Mouse (Mus musculus) forebrain, embryonic 11.5 days (tissue): Measurements from ENCODE around the gene Per1. TPM values are rescaled to one million over a fixed set of nuclear protein-coding genes. Genes with fewer than 3 reads are reported as not detected.

Experiments used
- ATAC-seq: fragments of 200-750 bp; cut with Nextera tagmentation; replicated peaks from 2 replicates; pipeline ENCODE4 v1.8.0; 2017; ENCODE audit warnings: moderate TSS enrichment; ENCODE audit not compliant: low FRiP score
- DNase-seq: peaks from one replicate; pipeline ENCODE4 v3.0.0-alpha.2; 2017; ENCODE audit warnings: low spot score
- H3K27ac ChIP-seq: fragments of 300-500 bp; sonication (generic); 2 replicates; pipeline ENCODE4 v1.5.1; 2014; ENCODE audit warnings: low read depth, low read length
- H3K27me3 ChIP-seq: fragments of 300-500 bp; sonication (generic); 2 replicates; pipeline ENCODE4 v1.6.1; 2014; ENCODE audit warnings: mild to moderate bottlenecking, low read length, mixed read lengths; ENCODE audit not compliant: control insufficient read depth, insufficient read depth
- H3K36me3 ChIP-seq: fragments of 300-500 bp; sonication (generic); 2 replicates; pipeline ENCODE4 v1.6.1; 2014; ENCODE audit warnings: mild to moderate bottlenecking, low read length, moderate library complexity, mixed read lengths; ENCODE audit not compliant: control insufficient read depth, insufficient read depth
- H3K4me1 ChIP-seq: fragments of 300-500 bp; sonication (generic); replicated peaks from 2 replicates; pipeline ENCODE4 v1.6.1; 2014; ENCODE audit warnings: low read length, mixed read lengths; ENCODE audit not compliant: control insufficient read depth, insufficient read depth
- H3K4me2 ChIP-seq: fragments of 300-500 bp; sonication (generic); 2 replicates; pipeline ENCODE4 v1.6.1; 2014; ENCODE audit warnings: low read depth, mild to moderate bottlenecking, low read length, moderate library complexity, mixed read lengths; ENCODE audit not compliant: severe bottlenecking
- H3K4me3 ChIP-seq: fragments of 300-500 bp; sonication (generic); 2 replicates; pipeline ENCODE4 v1.5.1; 2014; ENCODE audit warnings: low read depth, low read length
- H3K9ac ChIP-seq: fragments of 300-500 bp; sonication (generic); 2 replicates; pipeline ENCODE4 v1.6.1; 2014; ENCODE audit warnings: low read length
- H3K9me3 ChIP-seq: fragments of 300-500 bp; sonication (generic); 2 replicates; pipeline ENCODE4 v1.6.1; 2016; ENCODE audit warnings: low read length, mixed read lengths; ENCODE audit not compliant: control insufficient read depth
- whole genome bisulfite sequencing: fragments of 180-500 bp; shearing (Covaris S2); extraction: QIAGEN DNeasy Blood & Tissue Kit; methylation state at CpG from one replicate; pipeline ENCODE4 v1.1.7; 2014; 5-methylcytosine and 5-hydroxymethylcytosine counted together
- polyA plus RNA-seq: library from polyadenylated mRNA; unstranded; fragments of >200 nt; fragmentation: Nextera tagmentation; extraction: Ambion mirVana; gene quantifications from 2 replicates; pipeline ENCODE4 v1.2.1, GENCODE M21; 2014

The Per1 gene
- polyA plus RNA-seq, 1 experiment from 2014 or later = 8.2 TPM

- DNase-seq (peak; percentile 96), ATAC-seq (peak; percentile 4)
- peak overlapping the region; percentile 69 for H3K9ac ChIP-seq
- peaks cover 13% of the 10 kb centered on the region for H3K27me3 ChIP-seq
- H3K27ac ChIP-seq = no peak overlapping the region
- no peaks in the 10 kb centered on the region; the same call in 1 of the 2 replicates for H3K36me3 ChIP-seq
- WGBS = under 1% methylated on average over 29 of the region's 29 CpGs
- H3K9me3 ChIP-seq = no peaks in the 10 kb centered on the region
- H3K4me1 ChIP-seq = peaks cover 34% of the 10 kb centered on the region
- peak overlapping the region; percentile 96 for H3K4me2 ChIP-seq
- H3K4me3 ChIP-seq = peak overlapping the region; percentile 76
Observed at GRCm38 (mm10) chr11:69123056-69123692, 28.2 kb downstream of the Per1 start.

GRCm38 (mm10) chr11:69123693-69124497, 28.9 kb downstream of the Per1 start:
- DNase-seq (peak; percentile 97), ATAC-seq (peak; percentile 74)
- Histone ChIP-seq H3K9me3 (no peaks in the 10 kb centered on the region), H3K4me1 (peaks cover 32% of the 10 kb centered on the region), H3K9ac (peak overlapping the region; percentile 40), H3K4me3 (peak overlapping the region; percentile 76), H3K4me2 (peak overlapping the region; percentile 96), H3K36me3 (no peaks in the 10 kb centered on the region; the same call in 1 of the 2 replicates), H3K27ac (peak overlapping the region; percentile 66; the same call in 1 of the 2 replicates), H3K27me3 (peaks cover 13% of the 10 kb centered on the region)
- under 1% methylated on average over 31 of the region's 31 CpGs for WGBS

- Histone ChIP-seq H3K27ac (no peak overlapping the region), H3K9ac (no peak overlapping the region), H3K9me3 (no peaks in the 10 kb centered on the region), H3K27me3 (peaks cover 13% of the 10 kb centered on the region), H3K4me1 (peaks cover 28% of the 10 kb centered on the region), H3K4me3 (peak overlapping the region; percentile 76; the same call in 1 of the 2 replicates), H3K4me2 (no peak overlapping the region), H3K36me3 (no peaks in the 10 kb centered on the region; the same call in 1 of the 2 replicates)
- DNase-seq = peak; percentile 71
- 0% methylated on average over 3 of the region's 3 CpGs for WGBS
- peak; percentile 63 for ATAC-seq
Observed at GRCm38 (mm10) chr11:69124498-69124847, 29.5 kb downstream of the Per1 start.

- DNase-seq (peak; percentile 86), ATAC-seq (peak; percentile 45; the same call in 1 of the 2 replicates)
- peaks cover 9% of the 10 kb centered on the region for H3K27me3 ChIP-seq
- H3K4me3 ChIP-seq = peak overlapping the region; percentile 43
- no peak overlapping the region for H3K27ac ChIP-seq
- H3K36me3 ChIP-seq = no peaks in the 10 kb centered on the region; the same call in 1 of the 2 replicates
- H3K4me1 ChIP-seq = peaks cover 21% of the 10 kb centered on the region
- H3K9ac ChIP-seq = peak overlapping the region; percentile 55
- H3K9me3 ChIP-seq = no peaks in the 10 kb centered on the region
- H3K4me2 ChIP-seq = peak overlapping the region; percentile 63
- WGBS = under 1% methylated on average over 24 of the region's 24 CpGs
Observed at GRCm38 (mm10) chr11:69125041-69125851, 30.2 kb downstream of the Per1 start.

GRCm38 (mm10) chr11:69125852-69125918, 30.7 kb downstream of the Per1 start, which contains the start of gene Aloxe3:
Gene Aloxe3 (plus strand): TSS chr11:69125896.
- Histone ChIP-seq H3K27me3 (peaks cover 5% of the 10 kb centered on the region), H3K36me3 (no peaks in the 10 kb centered on the region), H3K4me2 (peak within 1 kb of the TSS; percentile 63), H3K27ac (no peak within 1 kb of the TSS), H3K9ac (peak within 1 kb of the TSS; percentile 55), H3K4me3 (peak within 1 kb of the TSS; percentile 43), H3K9me3 (no peaks in the 10 kb centered on the region), H3K4me1 (peaks cover 17% of the 10 kb centered on the region; the same call in 1 of the 2 replicates)
- WGBS = 2% methylated on average over 3 of the region's 3 CpGs
- ATAC-seq = no peak
- DNase-seq = no peak

GRCm38 (mm10) chr11:69125919-69126705, 31.1 kb downstream of the Per1 start:
- H3K27ac ChIP-seq = no peak overlapping the region
- H3K9ac ChIP-seq = peak overlapping the region; percentile 55
- H3K4me3 ChIP-seq = peak overlapping the region; percentile 43
- H3K36me3 ChIP-seq = no peaks in the 10 kb centered on the region
- DNase-seq (peak; percentile 56), ATAC-seq (no peak)
- peaks cover 3% of the 10 kb centered on the region; the same call in 1 of the 2 replicates for H3K27me3 ChIP-seq
- peak overlapping the region; percentile 63 for H3K4me2 ChIP-seq
- WGBS = 10% methylated on average over 20 of the region's 20 CpGs
- peaks cover 14% of the 10 kb centered on the region; the same call in 1 of the 2 replicates for H3K4me1 ChIP-seq
- H3K9me3 ChIP-seq = no peaks in the 10 kb centered on the region

- peak overlapping the region; percentile 63; the same call in 1 of the 2 replicates for H3K4me2 ChIP-seq
- no peak overlapping the region for H3K27ac ChIP-seq
- DNase-seq = no peak
- WGBS = 45% methylated on average over 2 of the region's 2 CpGs
- H3K9me3 ChIP-seq = no peaks in the 10 kb centered on the region
- H3K4me3 ChIP-seq = no peak overlapping the region
- H3K4me1 ChIP-seq = peaks cover 8% of the 10 kb centered on the region; the same call in 1 of the 2 replicates
- peaks cover 3% of the 10 kb centered on the region; the same call in 1 of the 2 replicates for H3K27me3 ChIP-seq
- H3K9ac ChIP-seq = no peak overlapping the region
- no peak for ATAC-seq
- no peaks in the 10 kb centered on the region for H3K36me3 ChIP-seq
Observed at GRCm38 (mm10) chr11:69126706-69127095, 31.7 kb downstream of the Per1 start.
